Mouse (Mus musculus): ENCODE measurements at regions not wholly inside any gene's neighbourhood (a gene's known extent, or its start where the extent isn't known, plus 50 kb on each side); places are given as distances from the start of the nearest gene placed in this dataset.

- Histone ChIP-seq H3K4me3 (ENCODE audit: low read depth, low read length) (no peak overlapping the region), H3K4me1 (ENCODE audit: control insufficient read depth, insufficient read depth, insufficient read length, low read length) (no peaks in the 10 kb centered on the region), H3K27me3 (ENCODE audit: control insufficient read depth, insufficient read depth, low read length) (no peaks in the 10 kb centered on the region), H3K36me3 (ENCODE audit: control insufficient read depth, insufficient read depth, low read length) (no peaks in the 10 kb centered on the region), H3K27ac (ENCODE audit: insufficient read depth, low read depth, low read length) (no peak overlapping the region)
- TF ChIP-seq POLR2A (IDR thresholded peaks at IDR 0.05; ENCODE audit: low read depth, low read length) (no peak), CTCF (IDR thresholded peaks at IDR 0.05; ENCODE audit: extremely low read depth, insufficient read length, insufficient replicate concordance, low read depth, low read length) (no peak)
- WGBS: 79% methylated on average over 6 of the region's 6 CpGs
These were observed 150.5 kb upstream of the Pfn2 start for GRCm38 (mm10) chr3:57998121-57999102.

DNA sequence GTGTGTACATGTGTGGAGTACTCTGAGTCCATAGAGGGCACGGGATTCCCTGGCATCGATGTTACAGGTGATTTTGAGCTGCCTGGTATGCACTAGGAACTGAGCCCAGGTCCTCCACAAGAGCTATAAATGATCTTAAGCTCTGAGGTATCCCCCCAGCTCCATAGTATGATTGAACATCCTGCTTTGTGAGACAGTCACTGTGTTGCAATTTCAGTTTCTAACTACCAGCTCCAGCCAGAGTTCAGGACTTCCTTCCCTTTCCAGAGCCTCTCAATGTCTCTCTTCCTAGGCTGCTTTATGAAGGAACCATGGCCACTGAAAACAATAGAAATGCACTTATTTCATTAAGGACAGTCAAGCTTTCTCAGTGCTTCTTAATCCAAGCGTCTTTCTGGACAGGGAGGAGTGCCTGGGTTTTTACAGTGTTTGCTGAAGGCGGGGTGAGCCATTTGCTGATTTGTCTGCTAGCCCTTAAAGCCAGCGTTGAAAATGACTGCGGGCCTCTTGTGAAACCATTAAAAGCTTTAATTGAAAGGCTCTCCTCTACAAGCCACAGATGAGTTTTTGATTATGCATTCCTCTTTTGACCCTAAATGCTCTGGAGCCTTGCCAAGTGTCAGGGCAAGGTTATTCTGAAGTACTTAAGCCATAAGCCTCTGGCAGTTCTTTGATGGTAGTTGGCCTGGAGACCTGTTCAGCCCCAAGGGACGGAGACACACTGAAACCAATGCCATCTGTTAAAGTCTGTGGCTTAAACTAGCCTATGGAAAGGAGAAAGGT, 155.1 kb upstream of the Pfn2 start:
- Histone ChIP-seq H3K27ac (ENCODE audit: insufficient read depth, low read depth, low read length) (no peak overlapping the region), H3K4me3 (ENCODE audit: low read depth, low read length) (no peak overlapping the region), H3K36me3 (ENCODE audit: control insufficient read depth, insufficient read depth, low read length) (no peaks in the 10 kb centered on the region), H3K27me3 (ENCODE audit: control insufficient read depth, insufficient read depth, low read length) (no peaks in the 10 kb centered on the region), H3K4me1 (ENCODE audit: control insufficient read depth, insufficient read depth, insufficient read length, low read length) (no peaks in the 10 kb centered on the region)
- 25% methylated on average over 7 of the region's 7 CpGs for WGBS
- TF ChIP-seq POLR2A (IDR thresholded peaks at IDR 0.05; ENCODE audit: low read depth, low read length): no peak
- no peak for TF ChIP-seq CTCF (IDR thresholded peaks at IDR 0.05; ENCODE audit: extremely low read depth, insufficient read length, insufficient replicate concordance, low read depth, low read length)

DNA sequence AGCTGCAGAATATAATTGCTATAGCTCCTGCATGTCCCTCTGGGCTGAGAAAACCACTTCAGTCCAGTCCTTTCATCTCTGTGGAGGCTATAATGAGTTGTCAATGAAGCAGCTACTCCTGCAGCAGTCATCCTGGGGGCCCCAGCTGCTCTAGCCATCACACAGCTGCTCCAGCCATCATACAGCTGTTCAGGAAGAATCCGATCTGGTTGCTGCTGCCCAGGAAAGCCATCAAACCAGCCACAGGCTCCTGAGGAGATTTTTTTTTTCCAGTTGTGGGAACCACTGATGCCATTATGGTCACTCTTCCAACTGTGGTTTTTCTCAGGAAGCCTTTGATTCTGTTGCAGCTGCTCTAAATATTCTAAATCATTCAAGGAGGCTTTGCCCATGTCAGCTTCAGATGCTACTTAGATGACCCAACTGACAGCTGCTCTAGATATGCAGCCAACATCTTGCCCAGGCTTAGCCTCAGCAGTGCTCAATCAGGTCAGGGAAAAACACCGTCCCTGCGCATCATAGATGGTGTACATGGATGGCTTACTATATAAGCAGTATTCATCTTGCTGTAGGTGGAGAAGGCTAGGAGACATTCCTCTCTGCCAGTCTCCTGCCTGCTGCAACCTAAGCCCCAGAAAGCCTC, 177.0 kb upstream of the Pfn2 start:
- no peaks in the 10 kb centered on the region for H3K4me1 ChIP-seq (ENCODE audit: control insufficient read depth, insufficient read depth, insufficient read length, low read length)
- H3K4me3 ChIP-seq (ENCODE audit: low read depth, low read length): no peak overlapping the region
- H3K27ac ChIP-seq (ENCODE audit: insufficient read depth, low read depth, low read length): no peak overlapping the region
- H3K27me3 ChIP-seq (ENCODE audit: control insufficient read depth, insufficient read depth, low read length): no peaks in the 10 kb centered on the region
- 77% methylated on average over 3 of the region's 3 CpGs for WGBS
- no peak for TF ChIP-seq POLR2A (IDR thresholded peaks at IDR 0.05; ENCODE audit: low read depth, low read length)
- no peak for TF ChIP-seq CTCF (IDR thresholded peaks at IDR 0.05; ENCODE audit: extremely low read depth, insufficient read length, insufficient replicate concordance, low read depth, low read length)
- H3K36me3 ChIP-seq (ENCODE audit: control insufficient read depth, insufficient read depth, low read length): no peaks in the 10 kb centered on the region

DNA sequence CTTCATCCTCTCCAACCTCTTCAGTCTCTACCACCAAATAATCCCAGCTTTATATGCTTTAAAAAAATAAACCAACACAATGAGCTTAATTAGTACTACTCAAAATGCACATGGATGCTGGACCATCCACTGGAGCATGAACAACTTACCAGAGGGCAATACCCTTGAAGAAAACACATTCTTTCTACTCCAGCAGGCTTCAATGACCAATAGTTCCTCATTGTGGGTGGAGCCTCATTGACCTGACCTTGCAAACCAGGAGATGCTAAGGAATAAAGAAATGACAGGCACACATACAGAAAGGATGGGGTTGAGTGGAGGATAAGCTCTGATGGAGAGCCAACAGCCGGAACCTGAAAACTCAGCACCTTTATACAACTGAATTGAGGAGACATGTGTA, 201.7 kb upstream of the Pfn2 start:
- TF ChIP-seq CTCF (IDR thresholded peaks at IDR 0.05; ENCODE audit: extremely low read depth, insufficient read length, insufficient replicate concordance, low read depth, low read length) (no peak), POLR2A (IDR thresholded peaks at IDR 0.05; ENCODE audit: low read depth, low read length) (no peak)
- Histone ChIP-seq H3K27me3 (ENCODE audit: control insufficient read depth, insufficient read depth, low read length) (no peaks in the 10 kb centered on the region), H3K36me3 (ENCODE audit: control insufficient read depth, insufficient read depth, low read length) (no peaks in the 10 kb centered on the region), H3K4me1 (ENCODE audit: control insufficient read depth, insufficient read depth, insufficient read length, low read length) (no peaks in the 10 kb centered on the region), H3K4me3 (ENCODE audit: low read depth, low read length) (no peak overlapping the region), H3K27ac (ENCODE audit: insufficient read depth, low read depth, low read length) (no peak overlapping the region)
- 98% methylated on average over 1 of the region's 1 CpGs for WGBS

DNA sequence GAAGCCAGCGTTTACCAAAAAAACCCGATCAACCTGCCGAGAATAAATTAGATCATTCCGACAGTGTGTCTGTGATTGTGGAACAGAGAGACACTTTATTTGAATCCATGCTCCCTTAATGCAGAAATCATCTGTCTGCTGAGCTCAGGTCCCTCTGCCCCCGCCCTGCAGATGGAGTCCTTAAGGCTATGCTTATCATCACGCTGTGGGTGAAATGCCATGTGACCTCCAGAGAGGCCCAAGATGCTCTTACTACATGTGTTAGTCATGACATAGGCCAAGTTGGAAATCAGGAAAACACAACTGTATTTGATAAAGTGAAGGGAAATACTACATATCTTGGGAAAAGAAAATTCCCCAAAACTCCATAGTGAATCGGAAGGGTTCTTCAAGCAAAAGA, 206.8 kb upstream of the Pfn2 start:
- Histone ChIP-seq H3K27ac (ENCODE audit: insufficient read depth, low read depth, low read length) (no peak overlapping the region), H3K4me3 (ENCODE audit: low read depth, low read length) (no peak overlapping the region), H3K36me3 (ENCODE audit: control insufficient read depth, insufficient read depth, low read length) (no peaks in the 10 kb centered on the region), H3K4me1 (ENCODE audit: control insufficient read depth, insufficient read depth, insufficient read length, low read length) (no peaks in the 10 kb centered on the region), H3K27me3 (ENCODE audit: control insufficient read depth, insufficient read depth, low read length) (no peaks in the 10 kb centered on the region)
- 73% methylated on average over 7 of the region's 7 CpGs for WGBS
- TF ChIP-seq CTCF (IDR thresholded peaks at IDR 0.05; ENCODE audit: extremely low read depth, insufficient read length, insufficient replicate concordance, low read depth, low read length) (no peak), POLR2A (IDR thresholded peaks at IDR 0.05; ENCODE audit: low read depth, low read length) (no peak)

DNA sequence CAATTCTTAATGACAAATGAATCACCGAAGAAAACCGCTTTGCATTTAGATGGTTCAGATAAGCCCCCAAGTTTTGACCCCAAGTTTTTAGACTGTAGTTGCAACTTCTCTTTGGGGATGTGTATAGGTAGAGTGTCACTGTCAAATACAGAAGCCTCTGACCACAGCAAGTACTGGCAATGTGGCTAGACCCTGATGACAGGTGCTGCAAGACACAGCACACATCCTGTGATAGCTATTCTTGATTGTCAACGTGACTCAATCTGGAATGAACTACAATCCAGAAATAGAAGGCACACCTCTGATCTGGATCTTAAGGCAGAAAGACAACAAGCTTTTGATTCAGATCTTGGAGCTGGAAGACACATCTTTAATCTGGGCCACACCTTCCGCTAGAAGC, 207.3 kb upstream of the Pfn2 start:
- 82% methylated on average over 4 of the region's 4 CpGs for WGBS
- Histone ChIP-seq H3K4me3 (ENCODE audit: low read depth, low read length) (no peak overlapping the region), H3K27ac (ENCODE audit: insufficient read depth, low read depth, low read length) (no peak overlapping the region), H3K36me3 (ENCODE audit: control insufficient read depth, insufficient read depth, low read length) (no peaks in the 10 kb centered on the region), H3K4me1 (ENCODE audit: control insufficient read depth, insufficient read depth, insufficient read length, low read length) (no peaks in the 10 kb centered on the region), H3K27me3 (ENCODE audit: control insufficient read depth, insufficient read depth, low read length) (no peaks in the 10 kb centered on the region)
- TF ChIP-seq CTCF (IDR thresholded peaks at IDR 0.05; ENCODE audit: extremely low read depth, insufficient read length, insufficient replicate concordance, low read depth, low read length) (no peak), POLR2A (IDR thresholded peaks at IDR 0.05; ENCODE audit: low read depth, low read length) (no peak)

All from small intestine, adult 2 months (tissue).